Mouse (Mus musculus) hindbrain, postnatal 0 days (tissue): Measurements from ENCODE around the gene Glod4. TPM values are rescaled to one million over a fixed set of nuclear protein-coding genes. Genes with fewer than 3 reads are reported as not detected.

Experiments
- ATAC-seq: fragments of 200-750 bp; cut with Nextera tagmentation; 2 replicates; pipeline ENCODE4 v1.8.0; 2017; ENCODE audit warnings: mild to moderate bottlenecking, moderate TSS enrichment, moderate library complexity
- DNase-seq: peaks from one replicate; pipeline ENCODE4 v3.0.0-alpha.2; 2015; ENCODE audit warnings: low spot score
- H3K27ac ChIP-seq: fragments of 300-500 bp; sonication (generic); 2 replicates; pipeline ENCODE4 v1.5.1; 2014; ENCODE audit warnings: mild to moderate bottlenecking
- H3K27me3 ChIP-seq: fragments of 300-500 bp; sonication (generic); 2 replicates; pipeline ENCODE4 v1.6.1; 2014; ENCODE audit warnings: low read length, mixed read lengths; ENCODE audit not compliant: insufficient read depth
- H3K36me3 ChIP-seq: fragments of 300-500 bp; sonication (generic); 2 replicates; pipeline ENCODE4 v1.6.1; 2014; ENCODE audit warnings: low read length, mixed read lengths; ENCODE audit not compliant: insufficient read depth
- H3K4me1 ChIP-seq: fragments of 300-500 bp; sonication (generic); 2 replicates; pipeline ENCODE4 v1.6.1; 2014; ENCODE audit warnings: antibody characterized with exemption, low read length, mixed read lengths; ENCODE audit not compliant: insufficient read depth
- H3K4me2 ChIP-seq: fragments of 300-500 bp; sonication (generic); 2 replicates; pipeline ENCODE4 v1.6.1; 2014; ENCODE audit warnings: low read depth, mild to moderate bottlenecking, low read length, moderate library complexity, mixed read lengths
- H3K4me3 ChIP-seq: fragments of 300-500 bp; sonication (generic); 2 replicates; pipeline ENCODE4 v1.5.1; 2014; ENCODE audit warnings: low read length
- H3K9ac ChIP-seq: fragments of 300-500 bp; sonication (generic); replicated peaks from 2 replicates; pipeline ENCODE4 v1.6.1; 2014; ENCODE audit warnings: mild to moderate bottlenecking, low read length, moderate library complexity, mixed read lengths
- H3K9me3 ChIP-seq: fragments of 300-500 bp; sonication (generic); 2 replicates; pipeline ENCODE4 v1.6.1; 2016; ENCODE audit warnings: low read length, mixed read lengths
- CTCF ChIP-seq: IDR thresholded peaks from 2 replicates; pipeline ENCODE4 v1.5.1; 2016; ENCODE audit warnings: antibody characterized with exemption, control low read depth, low read depth
- WGBS: fragments of 180-500 bp; shearing (Covaris S2); extraction: QIAGEN DNeasy Blood & Tissue Kit; methylation state at CpG from one replicate; pipeline ENCODE4 v1.1.7; 2014; 5-methylcytosine and 5-hydroxymethylcytosine counted together
- polyA plus RNA-seq: library from polyadenylated mRNA; unstranded; fragments of >200 nt; fragmentation: Nextera tagmentation; extraction: Ambion mirVana; gene quantifications from 2 replicates; pipeline ENCODE4 v1.2.1, GENCODE M21; 2015
- total RNA-seq: library from RNA; depleted of rRNA; stranded (reverse); fragments of >200 nt; gene quantifications from 2 replicates; pipeline ENCODE4 v1.2.3, GENCODE M21; 2014

Gene Glod4
- total and polyA plus RNA-seq, 2 experiments from 2014 or later, result 34.2 to 118 TPM

DNA sequence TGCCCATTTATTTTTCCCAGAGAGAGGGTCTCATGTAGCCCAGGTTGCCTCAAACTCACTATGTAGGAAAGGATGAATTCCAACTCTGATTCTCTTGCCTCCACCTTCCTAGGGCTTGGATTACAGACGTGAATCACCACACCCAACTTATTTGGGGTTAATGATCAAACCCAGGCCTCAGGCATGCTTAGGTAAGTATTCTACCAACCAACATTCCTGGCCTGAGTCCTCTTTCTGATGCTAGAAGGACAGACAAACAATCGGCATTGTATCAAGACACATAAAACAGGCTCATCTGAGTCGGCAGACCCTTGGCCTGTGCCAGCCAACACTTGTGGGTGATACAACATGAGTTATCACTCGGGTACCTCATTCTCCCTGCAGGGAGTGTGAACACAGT is 122.4 kb downstream of the Glod4 start:
- H3K4me3 ChIP-seq, result no peak overlapping the region
- DNase-seq (no peak), ATAC-seq (no peak)
- H3K27me3 ChIP-seq, result no peaks in the 10 kb centered on the region
- H3K9ac ChIP-seq, result no peak overlapping the region
- TF ChIP-seq CTCF, result no peak
- H3K4me1 ChIP-seq, result no peaks in the 10 kb centered on the region
- no peaks in the 10 kb centered on the region for H3K9me3 ChIP-seq
- 91% methylated on average over 4 of the region's 4 CpGs for WGBS
- H3K4me2 ChIP-seq, result no peak overlapping the region
- H3K36me3 ChIP-seq, result peaks cover 27% of the 10 kb centered on the region
- no peak overlapping the region for H3K27ac ChIP-seq

- WGBS, result 77% methylated on average over 10 of the region's 10 CpGs
- Histone ChIP-seq H3K4me3 (no peak overlapping the region), H3K4me1 (no peaks in the 10 kb centered on the region), H3K9me3 (no peaks in the 10 kb centered on the region), H3K9ac (no peak overlapping the region), H3K4me2 (no peak overlapping the region), H3K36me3 (peaks cover 20% of the 10 kb centered on the region), H3K27me3 (no peaks in the 10 kb centered on the region), H3K27ac (no peak overlapping the region)
- no peak for TF ChIP-seq CTCF
- DNase-seq, result no peak
- ATAC-seq, result no peak
Observed at GRCm38 (mm10) chr11:76120407-76120901, 123.1 kb downstream of the Glod4 start.

DNA sequence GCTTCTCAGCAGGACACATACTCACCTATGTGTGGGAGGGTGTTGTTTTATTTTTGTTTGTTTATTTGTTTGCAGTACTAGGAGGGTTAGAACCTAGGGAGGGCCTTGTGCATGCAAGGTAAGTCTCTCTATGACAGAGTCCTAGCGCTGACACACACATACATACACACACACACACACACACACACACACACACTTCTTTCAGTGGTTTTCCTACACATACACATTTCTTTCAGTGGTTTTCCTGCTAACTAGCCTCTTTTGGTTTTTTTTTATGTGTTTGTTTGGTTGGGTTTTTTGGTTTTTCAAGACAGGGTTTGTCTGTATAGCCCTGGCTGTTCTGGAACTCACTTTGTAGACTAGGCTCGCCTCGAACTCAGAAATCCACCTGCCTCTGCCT is 133.1 kb downstream of the Glod4 start:
- no peak overlapping the region for H3K4me2 ChIP-seq
- H3K4me1 ChIP-seq, result no peaks in the 10 kb centered on the region
- no peak for DNase-seq
- no peak overlapping the region for H3K9ac ChIP-seq
- no peak for TF ChIP-seq CTCF
- no peak overlapping the region for H3K4me3 ChIP-seq
- H3K27ac ChIP-seq, result no peak overlapping the region
- no peaks in the 10 kb centered on the region for H3K27me3 ChIP-seq
- WGBS, result 97% methylated on average over 3 of the region's 3 CpGs
- peaks cover 17% of the 10 kb centered on the region for H3K36me3 ChIP-seq
- no peak for ATAC-seq
- H3K9me3 ChIP-seq, result no peaks in the 10 kb centered on the region

- 88% methylated on average over 11 of the region's 11 CpGs for WGBS
- H3K4me2 ChIP-seq, result no peak overlapping the region
- ATAC-seq (no peak), DNase-seq (no peak)
- H3K4me1 ChIP-seq, result no peaks in the 10 kb centered on the region
- H3K9ac ChIP-seq, result no peak overlapping the region
- no peak for TF ChIP-seq CTCF
- H3K9me3 ChIP-seq, result no peaks in the 10 kb centered on the region
- peaks cover 12% of the 10 kb centered on the region for H3K36me3 ChIP-seq
- no peak overlapping the region for H3K27ac ChIP-seq
- no peak overlapping the region for H3K4me3 ChIP-seq
- no peaks in the 10 kb centered on the region for H3K27me3 ChIP-seq
Observed at GRCm38 (mm10) chr11:76106551-76107496, 136.7 kb downstream of the Glod4 start.

DNA sequence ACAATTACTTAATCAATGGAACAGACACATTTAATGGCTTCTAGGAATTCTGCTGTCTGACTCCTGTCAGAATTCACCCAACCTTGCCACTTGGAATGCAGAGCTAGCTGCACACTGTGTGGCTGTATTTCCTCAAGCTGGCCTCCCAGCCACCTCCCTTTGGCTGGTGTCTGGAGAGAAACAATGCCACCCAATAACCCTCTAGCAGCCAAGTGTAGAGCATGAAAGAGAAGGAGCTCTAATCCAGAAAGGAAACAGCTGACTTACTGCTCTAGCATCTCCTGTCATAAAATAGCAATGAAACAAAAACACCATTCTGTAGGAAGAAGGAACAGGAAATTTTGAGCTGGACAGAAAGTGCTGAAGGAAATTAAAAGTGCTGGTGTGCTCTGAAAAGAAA is 142.4 kb downstream of the Glod4 start:
- no peaks in the 10 kb centered on the region for H3K9me3 ChIP-seq
- H3K27ac ChIP-seq, result no peak overlapping the region
- H3K27me3 ChIP-seq, result no peaks in the 10 kb centered on the region
- H3K4me2 ChIP-seq, result no peak overlapping the region
- TF ChIP-seq CTCF, result no peak
- ATAC-seq (no peak), DNase-seq (no peak)
- no peaks in the 10 kb centered on the region for H3K4me1 ChIP-seq
- H3K9ac ChIP-seq, result no peak overlapping the region
- peaks cover 24% of the 10 kb centered on the region for H3K36me3 ChIP-seq
- H3K4me3 ChIP-seq, result no peak overlapping the region

- ATAC-seq (no peak), DNase-seq (no peak)
- Histone ChIP-seq H3K4me2 (no peak overlapping the region), H3K4me3 (no peak overlapping the region), H3K4me1 (no peaks in the 10 kb centered on the region), H3K36me3 (peaks cover 19% of the 10 kb centered on the region), H3K27me3 (no peaks in the 10 kb centered on the region), H3K9me3 (no peaks in the 10 kb centered on the region), H3K9ac (no peak overlapping the region), H3K27ac (no peak overlapping the region)
- WGBS, result 76% methylated on average over 4 of the region's 4 CpGs
- no peak for TF ChIP-seq CTCF
Observed at GRCm38 (mm10) chr11:76099193-76099975, 144.1 kb downstream of the Glod4 start.
